Mouse (Mus musculus) embryo, embryonic 11 days (tissue): ENCODE results near the gene Prkg2.

Source experiments
- DNase-seq: peaks from one replicate; pipeline ENCODE4 v3.0.0-alpha.2; 2015

Prkg2 gene

GRCm38 (mm10) chr5:98897946-98898345 is 139.2 kb downstream of the Prkg2 start:
- DNase-seq, result no peak

DNA sequence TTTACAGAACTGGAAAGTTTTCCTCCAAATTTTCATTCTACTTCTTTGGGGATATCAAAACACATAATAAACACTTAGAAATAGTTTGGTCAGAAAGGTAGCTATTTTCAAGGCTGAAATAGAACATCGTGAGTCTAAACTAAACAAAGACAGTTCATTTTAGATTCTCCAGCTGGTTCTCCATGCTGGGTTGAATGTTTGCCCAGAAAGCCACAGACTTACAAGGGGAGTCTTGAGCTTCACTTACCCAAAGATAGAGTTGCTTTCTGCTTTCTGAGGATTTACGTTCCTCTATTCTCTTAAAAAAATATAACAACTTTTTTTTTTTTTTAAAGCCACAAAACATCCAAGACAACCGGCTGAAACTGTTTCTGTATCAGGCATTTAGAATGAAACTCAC is 142.9 kb downstream of the Prkg2 start:
- DNase-seq, result no peak

DNA sequence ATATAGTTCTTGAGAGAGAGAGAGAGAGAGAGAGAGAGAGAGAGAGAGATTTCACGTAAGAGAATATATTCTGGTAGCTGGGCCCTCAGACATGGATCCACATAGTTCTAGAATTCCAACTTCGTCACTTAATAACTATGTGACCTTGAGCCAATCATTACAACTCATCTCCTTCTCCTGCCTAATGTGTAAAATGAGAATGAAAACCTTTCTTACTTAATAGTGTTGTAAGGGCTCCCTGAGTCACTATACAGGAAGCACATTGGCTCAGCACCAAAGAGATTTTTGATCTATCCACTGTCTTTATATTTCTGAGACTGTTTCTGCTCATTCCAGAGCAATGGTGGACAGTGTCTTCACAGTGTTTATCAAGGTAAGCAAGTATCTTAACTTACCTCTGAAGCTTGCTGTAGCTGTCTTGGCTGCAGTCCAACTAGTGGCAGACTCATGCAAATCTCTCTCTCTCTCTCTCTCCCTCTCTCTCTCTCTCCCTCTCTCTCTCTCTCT is 146.6 kb downstream of the Prkg2 start:
- DNase-seq, result no peak

DNA sequence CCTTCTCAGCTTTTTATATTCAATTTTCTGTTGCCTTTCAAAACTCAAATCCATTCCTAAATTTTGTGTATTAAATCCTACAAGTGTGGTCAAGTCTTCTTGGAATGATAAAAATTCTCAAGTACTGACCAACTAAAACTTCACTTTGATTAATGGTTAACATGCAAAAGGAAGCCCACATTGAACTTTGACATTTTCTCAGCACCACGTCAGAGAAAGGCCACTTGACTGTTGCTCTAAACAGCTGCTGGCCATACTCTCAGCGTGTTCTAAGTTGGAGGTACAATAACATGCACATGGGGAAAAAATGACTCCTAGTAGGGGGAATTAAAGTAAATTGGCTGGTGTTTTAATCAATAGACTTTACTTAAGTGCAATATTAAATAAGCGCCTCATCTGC is 155.1 kb downstream of the Prkg2 start:
- no peak for DNase-seq
